Mouse (Mus musculus) heart, postnatal 0 days (tissue): ENCODE measurements at regions not wholly inside any gene's neighbourhood (a gene's known extent, or its start where the extent isn't known, plus 50 kb on each side); places are given as distances from the start of the nearest gene placed in this dataset.

ENCODE experiments used
- CTCF ChIP-seq: IDR thresholded peaks from 2 replicates; pipeline ENCODE4 v1.5.1; 2016; ENCODE audit warnings: antibody characterized with exemption, control low read depth, low read depth
- EP300 ChIP-seq: IDR thresholded peaks from 2 replicates; pipeline ENCODE4 v1.6.1; 2016; ENCODE audit warnings: antibody characterized with exemption, low read depth

DNA sequence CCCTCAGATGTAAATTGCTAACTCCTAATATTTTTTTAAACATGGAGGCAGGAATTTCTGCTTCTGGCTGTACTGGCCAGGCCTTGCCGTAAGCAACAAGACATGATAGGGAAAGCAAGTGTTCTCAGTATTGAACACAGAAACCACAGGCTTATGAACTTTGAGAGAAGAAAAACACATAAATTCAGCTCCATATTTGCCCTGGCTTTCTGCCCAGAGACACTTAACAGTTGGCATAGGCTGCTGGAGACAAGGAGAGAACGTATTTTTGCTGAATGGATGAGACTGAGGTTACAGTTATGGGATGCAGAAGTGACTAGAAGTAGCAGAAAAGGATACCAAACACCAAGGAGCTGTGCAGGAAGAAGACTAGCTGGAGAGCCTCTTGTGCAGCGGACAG is 258.7 kb upstream of the Rbms1 start:
- no peak for TF ChIP-seq EP300
- TF ChIP-seq CTCF = no peak
